Mouse (Mus musculus) ES-E14 (cell line): ENCODE results near the gene Zfp605.

Source experiments
- CHD2 ChIP-seq: IDR thresholded peaks from 2 replicates; pipeline ENCODE4 v1.6.1; 2014; ENCODE audit warnings: mild to moderate bottlenecking, low read depth, low read length, inconsistent platforms
- MAFK ChIP-seq: IDR thresholded peaks from 2 replicates; pipeline ENCODE4 v1.6.1; 2014; ENCODE audit warnings: mild to moderate bottlenecking, low read depth, low read length, inconsistent platforms; ENCODE audit not compliant: insufficient read depth
- ZC3H11A ChIP-seq: IDR thresholded peaks from 2 replicates; pipeline ENCODE4 v1.6.1; 2012; ENCODE audit warnings: low read depth, mild to moderate bottlenecking, inconsistent platforms, low read length, borderline replicate concordance

- TF ChIP-seq CHD2 (no peak), ZC3H11A (no peak), MAFK (no peak)
Observed at GRCm38 (mm10) chr5:110178628-110179027, 68.7 kb downstream of the Zfp605 start.
